Mouse (Mus musculus) urinary bladder, postnatal 10 days (tissue): ENCODE data around the gene Adamts18.
"Not testable (repeated sequence)": the region's sequence is repeated elsewhere in the genome, so short reads cannot be mapped to it uniquely, and the experiment has no call there.

Source experiments
- DNase-seq: peaks from one replicate; pipeline ENCODE4 v3.0.0; 2022; ENCODE audit warnings: low spot score

Gene Adamts18

DNA sequence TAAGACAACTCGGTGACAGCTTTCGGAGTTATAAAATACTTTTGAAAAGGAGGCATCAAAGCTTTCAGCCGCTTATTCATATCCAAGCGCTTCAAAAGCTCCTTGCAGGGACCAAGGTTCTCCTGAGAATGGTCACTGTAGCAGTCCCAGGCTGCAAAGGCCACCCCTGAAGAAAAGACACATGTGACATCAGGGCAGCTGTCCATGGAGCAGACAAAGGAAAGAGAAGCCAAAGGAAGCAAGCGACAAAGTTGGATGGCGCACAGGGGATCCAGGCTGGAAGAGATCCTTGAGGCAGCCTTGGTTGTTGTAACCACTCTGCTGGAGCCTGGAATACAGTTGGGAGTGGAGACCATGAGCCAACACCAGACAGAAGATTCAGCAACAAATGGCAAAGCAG is 10.3 kb downstream of the Adamts18 start:
- no peak for DNase-seq

DNA sequence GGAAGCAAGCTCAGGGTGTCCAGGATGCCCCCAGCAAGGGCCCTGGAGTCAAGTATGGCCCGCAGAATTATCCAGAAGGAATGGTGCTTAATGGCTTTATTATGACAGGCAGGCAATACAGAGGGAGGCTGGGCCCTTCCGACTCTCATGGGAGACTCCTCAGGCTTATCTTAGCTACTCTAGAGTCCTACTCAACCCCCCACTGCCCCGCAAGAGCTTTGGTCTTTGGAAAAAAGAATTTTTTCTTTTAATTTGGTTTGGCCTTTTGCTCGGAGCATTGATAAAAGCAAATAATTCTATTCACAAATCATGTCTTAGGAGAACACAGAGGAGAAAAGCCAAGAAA is 11.0 kb downstream of the Adamts18 start:
- DNase-seq, result no peak

- DNase-seq, result no peak
Observed at GRCm38 (mm10) chr8:113836892-113837569, 11.5 kb downstream of the Adamts18 start.

- no peak for DNase-seq
Observed at GRCm38 (mm10) chr8:113833644-113834043, 14.9 kb downstream of the Adamts18 start.

GRCm38 (mm10) chr8:113827270-113827669 is 21.3 kb downstream of the Adamts18 start:
- DNase-seq, result no peak

DNA sequence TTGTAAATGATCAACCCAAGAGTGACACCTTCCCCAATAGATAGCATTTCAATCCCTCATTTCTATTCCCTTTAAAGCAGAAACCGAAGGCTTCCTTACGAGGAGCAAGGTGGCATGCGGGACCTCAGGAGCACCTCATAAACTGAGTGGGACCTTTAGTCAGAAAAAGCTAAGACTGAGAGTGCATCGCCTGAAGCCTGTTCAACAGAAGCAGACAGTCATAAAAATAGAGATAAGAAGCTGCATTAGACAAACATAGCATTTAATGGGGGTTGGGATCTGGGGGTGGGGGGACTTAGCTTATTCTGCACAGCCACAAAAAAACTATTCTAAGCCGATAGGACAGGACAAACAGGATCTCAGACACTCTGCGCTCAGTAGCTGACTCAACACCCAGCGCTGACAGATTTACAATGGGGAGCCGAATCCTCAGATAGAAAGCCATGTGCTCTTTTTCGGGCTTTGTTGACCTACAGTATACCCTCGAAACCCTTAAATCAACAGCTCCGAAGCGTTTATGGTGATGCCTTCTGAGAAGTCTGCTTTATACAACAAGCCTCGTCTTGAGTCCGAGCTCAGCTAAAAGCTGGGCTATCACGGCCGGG is 27.5 kb downstream of the Adamts18 start:
- DNase-seq, result no peak

DNA sequence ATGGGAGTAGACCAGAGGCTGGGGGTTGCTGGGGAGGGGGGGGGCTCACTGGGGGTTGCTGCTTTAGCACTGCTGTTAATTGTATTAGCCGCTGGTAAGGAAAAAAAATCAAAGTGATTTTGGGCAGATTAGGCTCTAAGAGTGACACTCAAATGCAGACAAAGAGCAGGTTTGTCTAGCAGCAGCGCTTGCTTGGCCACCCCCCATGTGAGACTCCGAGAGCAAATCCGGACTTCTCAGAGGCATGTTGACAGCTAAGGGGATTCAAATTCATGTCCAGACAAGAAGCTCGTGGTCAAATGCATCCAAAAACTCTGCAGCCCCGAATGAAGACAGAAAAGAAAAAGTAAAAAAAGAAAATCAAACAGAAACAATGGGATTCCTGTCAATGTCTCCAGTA is 34.6 kb downstream of the Adamts18 start:
- no peak for DNase-seq

- no peak for DNase-seq
Observed at GRCm38 (mm10) chr8:113811521-113811920, 37.0 kb downstream of the Adamts18 start.

DNA sequence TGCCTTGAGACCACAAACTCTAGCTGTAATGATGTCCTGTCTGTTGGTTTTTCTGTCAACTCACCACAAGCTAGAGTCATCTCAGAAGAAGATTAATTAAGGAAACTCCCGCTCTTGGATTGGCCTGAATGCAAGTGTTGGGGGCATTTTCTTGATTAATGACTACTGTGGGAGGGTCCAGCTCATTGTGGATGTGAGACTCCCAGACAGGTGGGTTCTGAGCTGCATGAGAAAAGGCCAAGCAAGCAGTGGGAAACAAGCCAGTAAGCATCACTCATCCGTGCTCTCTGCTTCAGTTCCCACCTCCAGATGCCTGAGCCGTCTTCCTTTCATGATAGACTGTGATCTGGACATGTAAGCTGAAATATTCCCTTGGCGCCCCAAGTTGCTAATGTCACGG is 38.6 kb downstream of the Adamts18 start:
- DNase-seq, result no peak

DNA sequence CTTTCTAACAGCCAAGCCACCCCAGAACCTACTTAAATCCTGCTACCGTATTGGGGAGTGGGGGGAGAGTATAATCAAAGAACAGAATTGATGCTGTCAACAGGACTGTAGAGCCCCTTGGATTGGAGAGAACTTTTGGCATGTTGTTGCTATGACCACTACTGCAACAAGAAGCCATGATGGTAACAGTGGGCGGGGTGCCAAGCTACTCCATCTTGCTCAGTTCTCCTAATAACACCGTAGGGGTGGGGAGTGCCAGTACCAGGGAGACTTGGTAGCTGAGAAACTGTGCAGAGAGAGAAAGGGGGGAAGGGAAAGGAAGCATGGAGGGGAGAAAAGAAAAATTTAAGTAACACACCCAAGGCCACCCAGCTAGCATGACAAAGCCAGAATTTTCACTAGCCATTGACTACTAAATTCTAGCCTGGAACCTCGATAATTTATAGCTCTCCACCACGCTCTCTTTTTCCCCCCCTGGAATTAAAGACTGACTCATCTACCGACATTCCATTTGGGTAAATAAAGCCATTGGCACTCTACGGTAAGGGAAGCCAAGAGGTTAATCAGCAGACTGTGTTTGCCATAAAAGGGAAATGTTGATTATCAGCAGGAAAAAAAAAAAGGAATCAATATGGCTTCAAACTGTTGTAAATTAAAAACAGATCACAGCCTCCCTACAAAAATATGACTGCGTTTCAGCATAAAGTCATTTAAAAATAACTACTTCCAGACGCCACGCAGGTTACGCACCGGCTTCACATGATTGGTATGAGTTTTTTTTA is 44.5 kb downstream of the Adamts18 start:
- DNase-seq, result no peak

GRCm38 (mm10) chr8:113801551-113801950 is 47.0 kb downstream of the Adamts18 start:
- DNase-seq, result no peak

- DNase-seq, result not testable (repeated sequence)
Observed at GRCm38 (mm10) chr8:113800556-113800955, 48.0 kb downstream of the Adamts18 start.

GRCm38 (mm10) chr8:113799550-113799949 is 49.0 kb downstream of the Adamts18 start:
- DNase-seq, result no peak

- DNase-seq, result no peak
Observed at GRCm38 (mm10) chr8:113791856-113792255, 56.7 kb downstream of the Adamts18 start.

DNA sequence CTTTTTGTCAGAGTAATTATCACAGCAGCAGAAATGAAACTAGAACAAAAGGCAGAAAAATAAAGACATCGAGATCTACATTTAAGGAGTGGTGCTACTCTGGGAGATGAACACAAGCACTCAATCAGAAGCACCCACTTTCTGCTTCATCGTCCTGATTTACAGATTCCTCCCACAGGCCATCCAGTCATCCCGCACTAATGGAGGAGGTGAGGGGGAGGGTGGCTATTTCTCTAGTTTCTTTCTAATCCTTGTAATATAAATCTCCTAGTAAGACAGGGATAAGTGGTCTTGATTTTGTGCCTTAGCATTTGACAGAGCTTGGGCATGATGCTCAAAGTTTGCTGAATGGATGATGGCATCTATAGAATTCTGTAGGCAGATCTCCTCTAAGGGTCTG is 57.5 kb downstream of the Adamts18 start:
- DNase-seq, result no peak

DNA sequence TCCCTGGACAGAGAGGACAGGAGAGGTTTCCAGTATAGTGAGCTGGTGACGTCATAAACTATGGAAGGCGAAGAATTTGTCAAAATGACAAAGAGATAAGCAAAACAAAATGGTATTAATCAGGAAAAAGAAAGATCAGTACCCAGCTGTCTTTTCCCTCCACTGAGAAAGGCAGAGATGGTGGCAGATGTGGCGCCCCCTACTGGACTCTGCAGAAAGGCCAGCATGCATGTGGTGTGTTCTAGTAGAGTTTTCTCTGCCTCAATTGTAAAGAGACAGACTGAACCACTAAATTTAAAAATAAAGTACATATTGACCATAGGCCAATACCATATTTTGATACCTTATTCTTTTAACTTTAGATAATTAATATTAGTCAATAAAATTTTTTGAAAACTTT is 64.8 kb downstream of the Adamts18 start:
- no peak for DNase-seq

GRCm38 (mm10) chr8:113781554-113781953 is 67.0 kb downstream of the Adamts18 start:
- no peak for DNase-seq

GRCm38 (mm10) chr8:113775361-113775760 is 73.2 kb downstream of the Adamts18 start:
- DNase-seq, result no peak

DNA sequence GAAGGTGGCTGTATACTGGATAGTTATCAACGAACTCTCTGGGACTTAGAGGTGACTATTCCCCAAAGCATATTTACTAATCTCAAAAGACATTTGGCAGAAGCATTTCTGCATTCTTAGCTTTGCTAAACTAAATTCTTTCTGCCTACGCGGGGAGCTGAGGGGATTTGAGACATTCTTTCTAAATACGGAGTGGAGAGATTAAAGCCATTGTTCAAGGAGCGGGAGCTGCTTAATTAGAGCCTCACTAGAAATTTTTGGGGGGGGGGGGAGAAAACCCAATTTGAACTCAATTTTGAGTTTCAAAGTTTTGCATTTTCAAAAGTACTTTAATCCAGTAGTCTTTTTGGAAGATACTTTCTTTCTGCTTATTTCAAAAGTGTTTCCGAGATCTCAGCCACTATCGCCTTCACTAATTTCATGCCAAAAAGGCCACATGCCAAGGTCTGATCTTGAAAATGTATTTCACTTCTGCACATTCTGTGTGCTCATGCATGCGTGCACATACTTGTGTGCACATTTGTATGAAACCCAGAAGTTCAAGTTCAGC is 79.6 kb downstream of the Adamts18 start:
- DNase-seq, result no peak

DNA sequence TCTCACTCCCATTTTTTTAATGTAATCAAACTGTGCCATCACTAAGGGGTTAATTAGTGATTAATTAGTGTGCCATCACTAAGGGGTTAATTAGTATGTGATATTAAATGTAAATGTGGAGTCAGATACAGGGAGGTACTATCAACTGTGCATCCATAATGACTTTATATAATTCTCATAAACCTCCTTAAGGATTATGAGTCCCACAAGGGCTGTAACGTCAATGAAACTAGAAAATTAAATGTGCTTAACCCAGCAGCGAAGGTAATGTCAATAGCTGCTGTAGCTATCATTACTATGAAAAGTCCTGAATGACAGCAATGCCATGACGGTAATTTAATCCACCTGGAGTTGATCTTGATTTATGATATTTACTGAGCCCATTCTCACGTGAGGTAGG is 83.4 kb downstream of the Adamts18 start:
- DNase-seq, result no peak

- DNase-seq, result no peak
Observed at GRCm38 (mm10) chr8:113763592-113764355, 84.8 kb downstream of the Adamts18 start.

DNA sequence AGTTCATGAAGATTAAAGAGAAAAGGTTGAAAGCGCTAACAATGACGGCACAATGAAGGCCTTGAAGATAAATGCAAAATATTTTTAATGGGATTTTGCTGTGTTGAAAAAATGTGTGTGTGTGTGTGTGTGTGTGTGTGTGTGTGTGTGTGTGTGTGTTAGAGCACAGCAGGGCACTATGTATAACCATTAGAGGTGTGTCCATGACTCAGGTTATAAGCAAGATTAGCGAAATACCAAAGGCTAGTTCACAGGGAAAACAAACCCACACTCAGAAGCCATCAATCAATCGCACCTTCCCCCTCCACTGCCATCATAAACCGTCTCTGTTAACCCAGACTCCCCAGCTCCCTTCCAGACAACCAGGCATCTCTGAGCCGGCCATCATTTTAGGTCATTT is 86.4 kb downstream of the Adamts18 start:
- DNase-seq, result no peak
